Mouse (Mus musculus): ENCODE results near the gene Selenot.
A peak's percentile ranks its signal among the peaks of the same experiment; 100 is the strongest.
"Not testable (repeated sequence)": the region's sequence is repeated elsewhere in the genome, so short reads cannot be mapped to it uniquely, and the experiment has no call there.

The Selenot gene

DNA sequence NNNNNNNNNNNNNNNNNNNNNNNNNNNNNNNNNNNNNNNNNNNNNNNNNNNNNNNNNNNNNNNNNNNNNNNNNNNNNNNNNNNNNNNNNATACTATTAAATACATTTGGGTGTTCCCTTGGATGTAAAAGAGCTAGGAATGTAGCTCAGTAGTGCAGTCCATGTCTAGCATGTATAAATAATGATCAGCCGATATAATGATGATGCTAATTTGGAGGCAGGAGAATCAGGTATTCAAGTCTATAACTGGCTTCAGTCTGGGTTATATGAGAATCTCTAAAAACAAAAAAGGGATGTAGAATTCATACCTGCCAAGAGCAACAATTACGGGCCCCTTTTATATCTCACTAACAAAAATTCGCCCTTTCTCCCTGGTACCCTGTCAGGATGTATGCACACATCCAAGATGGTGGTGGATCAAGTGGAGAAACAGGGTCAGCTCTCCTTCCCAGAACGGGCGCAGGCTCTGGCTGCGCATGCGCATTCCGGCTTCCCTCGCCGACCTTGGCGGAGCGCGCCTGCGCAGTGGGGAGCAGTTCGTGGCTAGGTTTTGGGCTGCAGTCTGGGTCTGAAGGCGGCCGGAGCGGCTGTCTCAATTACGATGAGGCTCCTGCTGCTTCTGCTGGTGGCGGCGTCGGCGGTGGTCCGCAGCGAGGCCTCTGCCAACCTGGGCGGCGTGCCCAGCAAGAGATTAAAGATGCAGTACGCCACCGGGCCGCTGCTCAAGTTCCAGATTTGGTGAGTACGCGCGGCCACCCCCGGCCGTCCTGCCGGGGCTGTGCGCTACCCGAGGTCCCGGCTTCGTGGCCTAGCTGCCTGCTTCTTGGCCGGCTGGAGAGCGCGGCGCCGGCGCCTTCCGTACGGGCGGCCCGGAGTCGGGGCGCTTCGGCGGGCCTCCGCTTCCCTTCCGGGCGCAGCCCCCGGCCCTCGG, at the start of gene Selenot:
Gene Selenot, plus strand, starts transcription at position 500 of the 930 bp plus-strand sequence.
- DNase-seq (ENCODE audit: extremely low spot score): peak; percentile 97

DNA sequence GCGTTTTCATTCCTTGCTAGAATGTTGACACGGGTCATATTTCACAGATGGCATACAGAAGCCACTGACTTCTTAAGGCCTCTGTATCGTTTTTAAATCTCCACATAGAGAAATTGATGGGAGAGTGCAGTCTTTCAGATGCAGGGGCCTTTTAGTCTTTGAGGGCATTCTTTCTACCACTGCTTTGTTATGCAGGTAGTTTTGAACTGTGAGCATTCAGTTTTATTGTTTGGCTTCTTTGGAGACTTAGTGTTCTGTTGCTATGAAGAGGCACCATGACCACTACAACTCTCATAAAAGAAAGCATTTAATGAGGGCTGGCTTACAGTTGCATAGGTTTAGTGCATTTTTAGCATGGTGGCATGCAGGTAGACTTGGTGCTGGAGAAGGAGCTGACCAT, 39.9 kb upstream of the Selenot start:
- DNase-seq (ENCODE audit: extremely low spot score): no peak

DNA sequence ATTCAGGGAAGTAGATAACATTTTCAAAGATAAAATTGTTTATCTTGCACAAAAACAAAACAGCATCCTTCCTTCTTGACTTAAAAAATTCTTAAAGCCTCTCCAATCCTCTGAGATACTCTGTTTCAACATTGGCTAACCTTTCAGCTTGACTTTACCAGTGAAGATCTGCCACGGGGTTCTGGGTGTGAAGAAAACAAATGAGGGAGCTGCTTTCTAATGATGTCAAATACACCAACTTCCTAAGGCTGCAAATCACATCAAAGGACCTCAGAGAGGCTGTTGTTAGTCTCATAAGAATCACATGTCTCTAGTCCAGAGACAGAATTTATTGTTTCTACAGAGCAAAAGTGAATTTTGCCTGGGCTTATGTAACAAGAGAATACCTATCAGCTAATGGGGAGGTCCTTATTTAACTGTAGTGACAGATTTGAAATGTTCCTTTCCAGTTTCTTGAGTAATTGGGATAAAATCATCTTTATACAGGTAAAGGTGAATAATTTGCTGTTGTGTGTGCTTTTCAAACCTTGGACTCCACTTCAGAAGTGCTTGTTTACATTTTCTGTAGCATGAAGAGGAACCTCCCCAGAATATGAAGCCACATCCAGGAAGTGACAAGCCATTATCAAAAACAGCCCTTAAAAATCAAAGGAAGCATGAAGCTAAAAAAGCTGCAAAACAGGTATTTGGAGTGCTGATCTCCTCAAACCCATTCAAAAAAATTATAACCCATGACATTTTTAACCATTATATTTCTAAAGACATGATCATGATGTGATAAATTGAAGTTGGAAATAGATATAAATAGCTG, 24.2 kb upstream of the Selenot start:
- DNase-seq (ENCODE audit: extremely low spot score): no peak

DNA sequence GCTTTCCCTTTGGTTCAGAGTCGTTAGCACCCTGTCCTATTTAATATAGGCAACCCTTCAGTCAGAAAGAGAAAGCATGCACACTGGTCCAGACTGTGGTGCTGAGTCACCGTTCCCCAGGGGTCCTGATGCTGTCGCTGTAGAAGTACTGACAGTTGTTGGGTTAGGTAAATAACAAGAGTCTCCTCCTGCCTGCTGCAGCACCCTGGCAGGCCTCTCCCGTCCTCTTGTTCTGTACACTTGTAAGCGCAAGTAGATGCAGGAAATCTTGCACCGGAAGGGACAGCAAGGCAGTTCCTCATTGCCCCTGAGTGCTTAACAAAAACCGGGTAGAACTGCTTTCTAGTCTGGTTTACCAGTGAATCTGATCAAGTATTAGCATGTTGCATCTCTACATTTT, 19.8 kb upstream of the Selenot start:
- no peak for DNase-seq (ENCODE audit: extremely low spot score)

DNA sequence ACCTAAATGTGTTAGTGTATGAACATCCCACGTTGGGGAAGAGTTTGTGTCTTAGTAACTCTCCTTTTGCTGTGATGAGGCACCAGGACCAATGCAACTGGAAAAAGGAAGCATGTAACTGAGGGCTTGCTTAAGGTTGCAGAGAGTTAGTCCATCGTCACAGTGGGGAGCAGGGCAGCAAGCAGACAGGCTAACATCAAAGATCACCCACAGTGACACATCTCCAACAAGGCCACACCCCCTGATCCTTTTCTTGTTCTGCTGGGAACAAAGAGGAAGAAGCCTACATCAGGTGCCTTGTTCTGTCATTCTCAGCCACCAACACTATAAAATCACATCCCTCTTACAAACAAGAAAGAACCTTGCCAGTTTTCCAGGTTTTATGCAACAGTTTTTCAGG, 16.5 kb upstream of the Selenot start:
- DNase-seq (ENCODE audit: extremely low spot score): no peak

DNA sequence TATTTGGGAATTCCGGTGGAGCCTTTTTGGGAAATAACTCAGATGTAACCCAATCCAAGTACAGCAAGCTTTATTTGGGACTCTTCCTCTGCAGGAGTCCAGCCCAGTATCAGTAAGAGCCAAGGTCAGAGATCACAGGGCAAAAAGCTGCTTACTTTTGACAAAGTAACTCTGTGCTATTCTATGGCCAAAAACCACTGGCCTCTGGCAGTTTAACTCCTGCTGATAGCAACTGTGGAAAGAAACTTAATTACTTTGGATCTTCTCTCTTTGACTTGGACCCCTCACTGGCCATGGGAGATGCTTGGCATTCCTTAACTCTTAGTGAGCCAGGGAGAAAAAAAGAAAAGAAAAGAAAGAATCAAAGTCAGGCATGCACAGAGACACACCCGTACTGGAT, 15.0 kb upstream of the Selenot start:
- DNase-seq (ENCODE audit: extremely low spot score): no peak

DNA sequence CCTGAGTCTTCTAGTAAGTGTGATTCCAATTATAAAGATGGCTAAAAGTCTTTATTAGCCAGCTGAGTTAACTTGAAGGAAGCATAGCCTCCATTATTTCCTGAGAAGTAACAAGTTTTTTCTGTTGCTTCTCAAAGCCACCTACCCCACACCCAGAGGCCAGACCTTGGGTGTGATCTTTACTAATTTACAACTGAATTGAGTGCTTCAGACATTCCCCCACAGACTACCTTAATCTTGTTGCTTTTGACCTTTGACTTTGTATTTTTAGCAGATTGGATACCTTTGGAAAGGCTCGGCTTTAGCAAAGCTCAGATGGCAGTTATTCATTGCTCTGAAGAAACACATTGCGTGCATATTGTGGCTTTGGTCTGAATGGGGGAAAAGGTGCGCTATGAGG, 5.6 kb upstream of the Selenot start:
- no peak for DNase-seq (ENCODE audit: extremely low spot score)

DNA sequence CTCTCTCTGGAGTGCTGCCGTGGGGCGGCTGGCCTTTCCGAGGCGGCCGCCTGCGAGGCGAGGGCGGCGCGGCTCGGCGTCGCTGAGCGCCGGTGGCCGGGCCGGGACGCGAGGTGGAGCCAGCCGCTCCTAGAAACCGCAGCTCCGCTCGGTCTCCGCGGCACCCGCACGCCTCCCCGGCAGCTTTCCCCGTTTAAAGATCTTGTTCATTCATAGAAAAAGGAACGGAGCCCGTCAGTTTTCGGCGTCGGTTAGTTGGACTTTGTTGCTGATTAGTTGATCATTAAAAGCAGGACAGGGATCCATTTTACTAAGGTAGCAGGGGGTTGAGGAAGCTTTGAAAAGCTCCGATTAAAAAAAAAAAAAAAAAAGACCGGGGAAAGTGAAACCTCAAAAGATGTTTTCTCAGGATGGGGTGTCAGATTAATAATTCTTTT, 649 bp downstream of the Selenot start:
- peak; percentile 62 for DNase-seq (ENCODE audit: extremely low spot score)

DNA sequence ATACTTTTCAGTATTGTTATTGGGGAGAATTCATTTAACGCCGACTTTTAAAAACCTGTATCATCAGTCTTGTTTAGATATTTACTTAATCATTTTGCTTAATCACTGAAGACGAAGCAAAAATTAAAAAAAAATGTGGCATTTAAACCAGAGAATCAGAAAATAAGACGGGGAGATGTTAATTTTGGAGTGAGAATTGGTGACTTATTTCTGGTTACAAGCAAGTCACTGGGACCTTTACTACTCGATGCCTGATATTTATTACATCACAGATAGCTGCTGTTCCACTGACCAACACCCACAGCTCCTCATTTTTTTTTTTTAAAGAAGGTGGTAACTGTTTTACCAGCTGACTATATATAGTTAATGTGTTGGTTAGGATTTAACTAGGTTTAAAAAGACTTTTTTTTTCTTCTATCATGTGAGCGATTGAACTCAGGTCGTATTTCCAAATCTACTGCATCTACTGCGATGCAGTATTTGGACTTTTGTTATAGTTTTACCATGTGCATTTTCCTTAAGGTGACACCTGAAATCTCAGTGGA, 1.1 kb downstream of the Selenot start:
- no peak for DNase-seq (ENCODE audit: extremely low spot score)

DNA sequence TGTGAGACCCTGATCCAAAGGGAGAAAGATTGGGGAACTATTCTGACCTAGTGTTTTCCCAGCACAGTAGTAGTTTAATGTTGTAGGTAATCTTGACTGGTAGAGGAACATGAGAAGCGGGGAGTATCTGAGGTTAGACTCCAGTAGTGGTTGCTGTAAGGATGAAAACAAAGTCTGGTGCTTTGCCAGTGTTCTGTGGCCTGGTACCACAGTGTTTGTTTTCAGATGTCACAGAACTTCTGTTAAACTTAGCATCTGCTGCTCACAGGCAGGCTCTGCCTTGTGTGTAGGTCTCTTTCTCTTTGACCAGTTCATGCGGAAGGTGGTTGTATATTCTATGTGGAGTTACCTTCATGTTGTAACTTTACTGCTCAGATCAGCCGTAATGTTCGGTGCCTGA, 5.1 kb downstream of the Selenot start:
- no peak for DNase-seq (ENCODE audit: extremely low spot score)

DNA sequence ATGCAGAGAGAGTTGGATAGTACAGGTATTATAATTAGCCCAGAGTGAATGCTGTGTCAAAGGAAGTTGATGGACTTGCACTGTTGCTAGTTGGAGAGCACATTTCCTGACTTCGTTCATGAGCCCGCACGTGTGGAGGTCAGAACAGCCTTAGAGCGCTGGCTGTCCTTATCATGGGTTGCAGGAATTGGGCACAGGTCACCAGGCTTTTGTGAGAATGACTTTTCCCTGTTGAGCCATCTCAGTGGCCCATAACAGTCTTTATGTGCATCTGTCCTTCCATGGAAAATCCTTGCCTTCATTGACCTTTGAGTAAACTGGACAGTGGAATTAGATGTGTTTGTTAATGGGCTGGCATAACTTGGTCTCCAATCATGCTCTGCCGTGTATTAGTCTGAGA, 5.9 kb downstream of the Selenot start:
- DNase-seq (ENCODE audit: extremely low spot score): no peak

DNA sequence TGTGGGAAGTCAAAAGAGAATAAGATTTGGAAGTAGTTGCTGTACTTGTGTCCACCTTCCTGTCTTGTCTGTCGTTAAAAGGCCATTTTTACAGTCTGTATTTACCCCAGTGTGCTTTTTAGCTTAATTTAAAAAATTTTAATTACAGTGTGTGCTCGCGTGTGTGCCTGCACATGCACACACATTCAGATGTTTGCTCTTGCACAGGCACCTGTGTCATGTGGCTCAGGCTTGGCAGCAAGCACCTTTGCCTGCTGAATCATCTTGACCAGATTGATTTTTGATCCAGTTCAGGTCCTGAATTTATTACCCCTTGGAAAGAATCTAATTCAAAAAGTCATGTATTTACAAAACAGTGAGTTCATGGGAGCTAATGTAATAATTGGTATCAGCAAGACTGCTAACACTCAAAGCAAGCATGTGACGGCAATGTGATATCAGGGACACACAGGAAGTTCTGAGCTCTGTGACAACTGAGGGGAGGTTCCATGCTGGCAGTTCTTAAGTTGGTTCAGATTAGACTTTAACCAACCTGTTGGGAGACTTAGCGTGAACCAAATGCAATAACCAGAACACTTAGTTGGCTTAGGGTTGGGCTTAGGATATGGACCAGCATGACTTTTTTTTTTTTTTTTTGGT, 6.5 kb downstream of the Selenot start:
- DNase-seq (ENCODE audit: extremely low spot score): no peak

DNA sequence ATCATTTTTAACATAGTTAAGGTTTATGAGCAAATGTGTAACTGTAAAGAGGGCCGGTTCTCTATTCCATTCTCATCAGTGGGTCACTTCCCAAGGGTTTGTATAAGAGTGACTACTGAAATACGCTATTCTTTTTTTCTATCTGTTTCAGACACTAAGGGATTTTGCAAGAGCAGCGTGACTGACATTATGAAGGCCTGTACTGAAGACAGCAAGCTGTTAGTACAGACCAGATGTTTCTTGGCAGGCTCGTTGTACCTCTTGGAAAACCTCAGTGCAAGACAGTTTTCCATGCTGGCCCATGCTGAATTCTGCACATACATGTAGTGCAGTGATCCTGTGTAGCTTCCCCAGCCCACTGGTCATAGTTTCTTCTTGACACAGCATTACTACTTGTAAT, 14.1 kb downstream of the Selenot start:
- not testable (repeated sequence) for DNase-seq (ENCODE audit: extremely low spot score)

DNA sequence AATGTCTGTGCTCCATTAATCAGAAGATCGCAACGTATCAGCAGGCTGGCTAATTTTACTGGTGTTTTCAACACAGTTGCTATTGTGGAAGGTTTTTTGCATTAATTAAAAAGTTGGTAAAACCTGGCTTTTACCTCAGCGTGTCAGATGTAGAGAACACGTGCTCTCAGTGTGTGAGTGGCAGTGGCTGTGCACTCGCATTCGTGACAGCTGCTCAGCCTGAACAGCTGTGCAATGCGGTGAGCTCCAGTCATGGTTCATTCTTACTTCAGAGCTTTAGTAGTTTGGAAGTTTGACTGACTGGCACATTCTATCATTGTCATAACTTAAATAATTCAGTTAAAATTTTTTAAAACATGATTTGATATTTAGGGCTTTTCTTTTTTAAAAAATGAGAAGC, 16.2 kb downstream of the Selenot start:
- DNase-seq (ENCODE audit: extremely low spot score): not testable (repeated sequence)

DNA sequence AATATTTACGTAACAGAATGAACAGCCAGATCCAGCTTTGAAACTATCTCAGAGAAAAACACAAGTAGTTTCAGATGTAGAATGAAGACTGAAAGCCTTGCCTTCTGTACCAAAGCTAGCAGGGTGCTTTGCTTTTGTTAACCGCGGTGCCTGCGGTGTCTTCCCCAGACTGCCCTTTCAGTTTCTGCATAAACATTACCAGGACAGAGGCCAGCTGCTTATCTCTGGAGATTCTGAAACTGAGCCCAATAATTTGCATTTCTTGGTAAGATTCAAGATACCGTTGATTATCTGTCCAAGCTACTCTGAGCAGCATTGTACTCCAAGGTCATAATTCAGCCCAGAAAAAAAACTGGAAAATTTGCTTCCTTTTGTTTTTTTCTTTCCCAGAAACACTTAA, 17.2 kb downstream of the Selenot start:
- no peak for DNase-seq (ENCODE audit: extremely low spot score)

DNA sequence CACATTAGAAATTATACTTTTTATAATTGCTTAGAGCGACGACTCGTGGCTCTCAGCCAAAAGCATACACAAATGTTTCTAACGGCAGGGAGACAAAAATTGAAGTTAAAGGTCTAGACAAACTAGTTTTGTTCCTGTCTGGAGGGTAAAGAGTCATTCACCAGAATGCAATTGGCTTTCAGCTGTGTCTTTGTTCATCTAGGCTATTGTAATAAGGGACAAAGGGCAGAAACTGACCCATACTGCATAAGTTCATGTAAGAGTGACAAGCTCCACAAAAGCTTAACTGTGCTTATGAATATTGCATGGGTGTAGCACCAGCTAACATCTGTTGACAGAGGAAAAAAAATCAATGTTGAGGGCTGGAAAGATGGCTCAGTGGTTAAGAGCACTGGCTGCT, 32.1 kb downstream of the Selenot start:
- DNase-seq (ENCODE audit: extremely low spot score): no peak

DNA sequence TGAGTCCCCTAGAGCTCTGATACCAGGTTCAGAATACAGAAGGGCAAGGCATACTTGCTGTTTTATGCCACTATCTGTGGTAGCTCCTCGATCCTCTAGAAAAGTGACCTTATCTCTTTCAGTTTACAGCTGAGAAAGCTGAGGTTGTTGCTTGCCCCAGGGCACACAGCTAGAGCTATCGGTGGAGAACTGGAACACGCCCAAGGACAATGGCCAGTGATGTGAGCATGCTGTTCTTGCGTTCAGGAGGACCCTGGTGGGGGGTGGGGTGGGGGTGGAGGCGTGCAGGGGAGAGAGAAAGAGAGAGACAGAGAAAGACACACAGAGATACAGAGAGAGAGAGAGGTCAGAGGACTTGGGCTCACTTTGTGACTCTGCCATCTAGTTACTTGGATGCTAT, 33.5 kb downstream of the Selenot start:
- no peak for DNase-seq (ENCODE audit: extremely low spot score)

DNA sequence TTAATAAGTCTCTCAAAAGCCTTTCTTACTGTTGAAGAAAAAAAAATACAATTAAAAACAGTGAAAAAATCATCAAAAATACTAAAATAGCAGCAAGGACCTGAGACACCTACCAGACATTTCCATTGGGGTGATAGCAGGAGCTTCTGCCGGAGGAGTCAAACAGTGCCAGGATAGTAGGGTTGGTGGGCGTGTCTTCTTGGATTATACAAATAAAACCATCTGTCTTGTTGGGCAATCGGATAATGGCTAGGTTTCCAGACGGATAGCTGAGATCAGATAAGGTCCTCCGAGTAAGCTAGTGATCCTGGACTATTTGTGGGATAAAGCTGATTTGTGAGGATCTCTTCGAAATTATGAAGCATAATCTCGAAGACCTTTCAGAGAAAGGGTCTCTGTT, 44.6 kb downstream of the Selenot start:
- no peak for DNase-seq (ENCODE audit: extremely low spot score)

DNA sequence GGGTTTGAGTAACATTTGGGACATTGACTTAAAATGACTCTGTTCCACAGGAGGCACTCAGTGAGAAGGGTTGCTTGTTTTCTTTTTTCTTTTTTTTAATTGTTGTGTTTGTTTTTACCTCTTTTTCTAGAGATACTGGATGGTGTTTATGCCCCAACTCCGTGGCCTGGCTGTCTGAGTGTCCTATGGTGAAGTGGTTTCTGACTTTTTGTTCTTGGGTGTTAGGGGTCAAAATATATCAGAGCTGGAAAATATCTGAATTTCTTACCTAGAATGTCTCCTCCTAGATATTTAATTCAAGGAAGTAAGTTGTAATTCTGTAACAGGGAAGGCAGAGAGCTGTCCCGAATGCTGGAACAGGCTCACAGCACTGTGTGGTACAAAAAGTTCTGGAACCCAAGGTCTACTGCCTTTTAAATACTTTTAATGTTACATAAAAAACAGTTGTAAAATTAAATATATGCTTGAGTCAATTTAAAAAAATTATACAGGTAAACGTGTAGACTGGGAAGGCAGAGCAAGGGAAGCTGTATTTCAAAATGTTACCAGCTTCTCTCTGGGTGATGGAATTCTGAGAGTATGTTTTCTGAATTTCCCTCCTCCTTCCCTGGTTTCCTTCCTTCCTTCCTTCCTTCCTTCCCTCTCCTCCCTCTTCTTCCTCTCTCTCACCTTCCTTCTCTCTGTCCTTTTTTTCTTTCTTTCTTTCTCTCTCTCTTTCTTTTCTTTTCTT, 46.4 kb downstream of the Selenot start:
- no peak for DNase-seq (ENCODE audit: extremely low spot score)

DNA sequence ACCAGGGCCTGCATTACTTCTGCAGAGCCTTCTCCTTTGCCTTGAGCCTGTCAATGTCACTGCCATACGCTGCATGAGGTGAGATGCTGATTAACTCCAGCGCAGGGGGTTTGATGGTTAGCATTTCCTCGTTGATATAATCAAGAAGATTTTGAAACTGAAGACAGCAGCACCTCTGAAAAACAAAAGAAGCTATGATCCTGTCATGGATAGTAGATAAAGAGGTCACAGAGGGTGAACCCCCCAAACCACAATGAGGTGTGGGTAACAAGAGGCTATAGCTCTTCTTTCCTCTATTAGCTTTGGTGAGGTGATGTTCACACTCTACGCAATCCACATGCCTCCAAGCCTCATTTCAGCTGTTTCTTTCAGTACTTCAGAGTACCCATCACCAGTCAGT, 48.5 kb downstream of the Selenot start:
- DNase-seq (ENCODE audit: extremely low spot score): no peak

DNA sequence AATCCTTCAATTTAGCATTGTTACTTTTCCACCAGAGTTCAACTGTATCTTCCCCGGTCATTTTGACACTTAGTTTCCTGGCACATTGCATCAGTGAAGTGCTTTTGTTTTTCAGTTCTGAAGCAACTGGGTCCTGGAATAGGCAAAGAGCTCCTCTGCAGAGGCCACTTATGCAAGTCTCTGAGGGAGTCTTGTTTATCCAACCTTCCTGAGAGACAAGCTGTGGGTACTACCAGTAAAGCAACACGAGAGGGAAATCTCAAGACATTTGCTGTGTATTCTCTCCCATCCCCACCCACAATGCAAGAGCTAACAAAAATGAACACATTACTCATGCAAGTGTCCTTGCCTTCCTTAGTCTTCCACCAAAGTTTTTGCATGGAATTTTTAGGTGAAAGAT, 55.3 kb downstream of the Selenot start:
- DNase-seq (ENCODE audit: extremely low spot score): no peak

Data from embryo, embryonic 9.5 days (tissue).